Mouse (Mus musculus) embryonic fibroblast, embryonic 13.5 days (primary cell): Measurements from ENCODE around the gene Stx18.

Source experiments
- CTCF ChIP-seq: IDR thresholded peaks from 2 replicates; pipeline ENCODE4 v1.5.1; 2011; ENCODE audit warnings: mild to moderate bottlenecking, control low read depth, low read length, moderate library complexity, borderline replicate concordance; ENCODE audit not compliant: insufficient read depth
- POLR2A ChIP-seq: IDR thresholded peaks from 2 replicates; pipeline ENCODE4 v1.6.1; 2011; ENCODE audit warnings: low read depth, mild to moderate bottlenecking, control low read depth, low read length, moderate library complexity

- no peak for TF ChIP-seq POLR2A
- no peak for TF ChIP-seq CTCF
Measured at GRCm38 (mm10) chr5:38002573-38002972, 36.0 kb upstream of the Stx18 start.
